Mouse (Mus musculus) liver, embryonic 14.5 days (tissue): ENCODE results near the gene Tmem59l.

Experiments used
- CTCF ChIP-seq: IDR thresholded peaks from 2 replicates; pipeline ENCODE4 v1.5.1; 2016; ENCODE audit warnings: antibody characterized with exemption, low read depth, control low read depth
- EP300 ChIP-seq: IDR thresholded peaks from 2 replicates; pipeline ENCODE4 v1.6.1; 2016; ENCODE audit warnings: antibody characterized with exemption, low read depth

DNA sequence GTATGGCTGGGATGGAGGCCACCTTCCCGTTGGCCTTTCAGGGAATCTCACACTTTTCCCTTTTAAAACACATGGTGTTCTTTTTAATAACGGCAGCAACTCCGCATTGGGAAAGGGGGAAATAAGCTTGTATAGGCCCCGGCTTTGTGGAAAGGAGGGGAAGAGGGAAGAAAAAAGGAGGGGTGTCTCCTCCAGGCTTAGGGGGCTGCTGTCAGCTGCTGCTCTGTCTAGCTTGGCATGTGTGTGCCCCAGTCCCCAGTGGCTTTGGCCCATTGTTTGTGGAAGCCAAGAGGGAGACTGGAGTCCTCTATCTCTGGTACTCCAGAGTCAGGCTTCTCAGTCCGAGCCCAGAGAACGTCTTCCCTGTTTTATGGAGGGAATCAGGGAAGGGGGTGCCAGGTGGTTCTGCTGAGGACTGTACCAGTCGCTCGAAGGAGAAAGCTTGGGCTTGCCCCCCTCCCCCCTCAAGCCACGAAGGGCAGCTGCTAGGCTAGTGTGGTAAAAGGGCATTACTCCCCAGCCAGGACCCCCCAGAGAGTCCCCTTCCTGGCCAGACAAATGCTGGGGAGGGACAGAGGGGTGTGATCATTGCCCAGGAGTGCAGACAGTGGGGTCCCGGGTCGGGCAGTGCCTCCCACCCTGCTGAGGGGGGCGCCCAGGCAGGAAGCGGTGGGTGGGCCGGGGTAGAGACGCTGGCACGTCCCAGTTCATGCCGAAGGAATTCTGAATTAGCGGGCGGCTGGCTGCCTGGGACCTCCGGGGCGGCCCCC, 8.0 kb upstream of the Tmem59l start:
- TF ChIP-seq CTCF (no peak), EP300 (no peak)
